Mouse (Mus musculus): ENCODE data around the gene Sdf2. TPM values are rescaled to one million over a fixed set of nuclear protein-coding genes. Genes with fewer than 3 reads are reported as not detected.

Sdf2 gene
- polyA plus RNA-seq, 1 experiment from 2014 or later, result 58.0 TPM

GRCm38 (mm10) chr11:78213086-78213817 is 32.3 kb upstream of the Sdf2 start:
- Histone ChIP-seq H3K9me3 (replicated peaks; ENCODE audit: control insufficient read depth, low read length) (no peaks in the 10 kb centered on the region), H3K4me1 (ENCODE audit: control insufficient read depth, insufficient read depth, low read length) (no peaks in the 10 kb centered on the region), H3K4me2 (ENCODE audit: low read depth, low read length) (no peak overlapping the region), H3K9ac (ENCODE audit: low read length) (no peak overlapping the region), H3K27me3 (ENCODE audit: control insufficient read depth, insufficient read depth, low read length) (no peaks in the 10 kb centered on the region), H3K27ac (ENCODE audit: low read length) (no peak overlapping the region), H3K4me3 (ENCODE audit: low read length) (no peak overlapping the region), H3K36me3 (ENCODE audit: control insufficient read depth, insufficient read depth) (peaks cover 73% of the 10 kb centered on the region)
- ATAC-seq (replicated peaks; ENCODE audit: extremely low read depth, insufficient read depth, low FRiP score), result no peak
- 89% methylated on average over 14 of the region's 14 CpGs for WGBS

- WGBS, result 86% methylated on average over 11 of the region's 11 CpGs
- Histone ChIP-seq H3K4me3 (ENCODE audit: low read length) (no peak overlapping the region), H3K9ac (ENCODE audit: low read length) (no peak overlapping the region), H3K36me3 (ENCODE audit: control insufficient read depth, insufficient read depth) (peaks cover 68% of the 10 kb centered on the region), H3K9me3 (replicated peaks; ENCODE audit: control insufficient read depth, low read length) (no peaks in the 10 kb centered on the region), H3K27me3 (ENCODE audit: control insufficient read depth, insufficient read depth, low read length) (no peaks in the 10 kb centered on the region), H3K4me2 (ENCODE audit: low read depth, low read length) (no peak overlapping the region), H3K27ac (ENCODE audit: low read length) (no peak overlapping the region), H3K4me1 (ENCODE audit: control insufficient read depth, insufficient read depth, low read length) (no peaks in the 10 kb centered on the region)
- 0 out of 2 replicates have a peak, but pooled peaks have one; percentile 45 for ATAC-seq (replicated peaks; ENCODE audit: extremely low read depth, insufficient read depth, low FRiP score)
Measured at GRCm38 (mm10) chr11:78215709-78216317, 29.7 kb upstream of the Sdf2 start.

GRCm38 (mm10) chr11:78223586-78223985 is 22.0 kb upstream of the Sdf2 start:
- no peak for ATAC-seq (replicated peaks; ENCODE audit: extremely low read depth, insufficient read depth, low FRiP score)
- Histone ChIP-seq H3K27me3 (ENCODE audit: control insufficient read depth, insufficient read depth, low read length) (no peaks in the 10 kb centered on the region), H3K9me3 (replicated peaks; ENCODE audit: control insufficient read depth, low read length) (no peaks in the 10 kb centered on the region), H3K36me3 (ENCODE audit: control insufficient read depth, insufficient read depth) (peaks cover 79% of the 10 kb centered on the region), H3K4me3 (ENCODE audit: low read length) (no peak overlapping the region), H3K27ac (ENCODE audit: low read length) (no peak overlapping the region), H3K4me2 (ENCODE audit: low read depth, low read length) (no peak overlapping the region), H3K9ac (ENCODE audit: low read length) (no peak overlapping the region), H3K4me1 (ENCODE audit: control insufficient read depth, insufficient read depth, low read length) (no peaks in the 10 kb centered on the region)
- 89% methylated on average over 4 of the region's 4 CpGs for whole genome bisulfite sequencing

- Histone ChIP-seq H3K27me3 (ENCODE audit: control insufficient read depth, insufficient read depth, low read length) (no peaks in the 10 kb centered on the region), H3K27ac (ENCODE audit: low read length) (no peak overlapping the region), H3K9me3 (replicated peaks; ENCODE audit: control insufficient read depth, low read length) (no peaks in the 10 kb centered on the region), H3K4me2 (ENCODE audit: low read depth, low read length) (no peak overlapping the region), H3K4me3 (ENCODE audit: low read length) (no peak overlapping the region), H3K4me1 (ENCODE audit: control insufficient read depth, insufficient read depth, low read length) (no peaks in the 10 kb centered on the region), H3K9ac (ENCODE audit: low read length) (no peak overlapping the region), H3K36me3 (ENCODE audit: control insufficient read depth, insufficient read depth) (peaks cover 73% of the 10 kb centered on the region)
- WGBS, result 86% methylated on average over 6 of the region's 6 CpGs
- no peak for ATAC-seq (replicated peaks; ENCODE audit: extremely low read depth, insufficient read depth, low FRiP score)
Measured at GRCm38 (mm10) chr11:78231518-78231917, 14.0 kb upstream of the Sdf2 start.

- ATAC-seq (replicated peaks; ENCODE audit: extremely low read depth, insufficient read depth, low FRiP score), result no peak
Measured at GRCm38 (mm10) chr11:78240193-78240857, 5.2 kb upstream of the Sdf2 start.

GRCm38 (mm10) chr11:78245261-78245626 is 302 bp upstream of the Sdf2 start:
- Histone ChIP-seq H3K4me2 (ENCODE audit: low read depth, low read length) (peak overlapping the region; percentile 94), H3K27ac (ENCODE audit: low read length) (peak overlapping the region; percentile 98), H3K4me3 (ENCODE audit: low read length) (peak overlapping the region; percentile 85), H3K9ac (ENCODE audit: low read length) (peak overlapping the region; percentile 92), H3K9me3 (replicated peaks; ENCODE audit: control insufficient read depth, low read length) (no peaks in the 10 kb centered on the region), H3K27me3 (ENCODE audit: control insufficient read depth, insufficient read depth, low read length) (no peaks in the 10 kb centered on the region), H3K36me3 (ENCODE audit: control insufficient read depth, insufficient read depth) (peaks cover 5% of the 10 kb centered on the region), H3K4me1 (ENCODE audit: control insufficient read depth, insufficient read depth, low read length) (peaks cover 14% of the 10 kb centered on the region)
- WGBS, result under 1% methylated on average over 19 of the region's 19 CpGs
- ATAC-seq (replicated peaks; ENCODE audit: extremely low read depth, insufficient read depth, low FRiP score), result no peak

More at GRCm38 (mm10) chr11:78240193-78240857, 5.2 kb upstream of the Sdf2 start:
- H3K4me1 ChIP-seq (ENCODE audit: control insufficient read depth, insufficient read depth, low read length), result peaks cover 10% of the 10 kb centered on the region
- no peaks in the 10 kb centered on the region for H3K27me3 ChIP-seq (ENCODE audit: control insufficient read depth, insufficient read depth, low read length)
- H3K36me3 ChIP-seq (ENCODE audit: control insufficient read depth, insufficient read depth), result peaks cover 17% of the 10 kb centered on the region
- no peak overlapping the region for H3K4me2 ChIP-seq (ENCODE audit: low read depth, low read length)
- 0 out of 2 replicates have a peak overlapping the region, but pooled peaks have one; percentile 18 for H3K27ac ChIP-seq (ENCODE audit: low read length)
- H3K9ac ChIP-seq (ENCODE audit: low read length), result no peak overlapping the region
- WGBS, result 67% methylated on average over 9 of the region's 9 CpGs
- H3K9me3 ChIP-seq (replicated peaks; ENCODE audit: control insufficient read depth, low read length), result no peaks in the 10 kb centered on the region
- H3K4me3 ChIP-seq (ENCODE audit: low read length), result no peak overlapping the region

- H3K27ac ChIP-seq (ENCODE audit: low read length), result peak overlapping the region; percentile 98
- no peaks in the 10 kb centered on the region for H3K36me3 ChIP-seq (ENCODE audit: control insufficient read depth, insufficient read depth)
- no peak for ATAC-seq (replicated peaks; ENCODE audit: extremely low read depth, insufficient read depth, low FRiP score)
- H3K4me1 ChIP-seq (ENCODE audit: control insufficient read depth, insufficient read depth, low read length), result peaks cover 12% of the 10 kb centered on the region
- no peaks in the 10 kb centered on the region for H3K27me3 ChIP-seq (ENCODE audit: control insufficient read depth, insufficient read depth, low read length)
- H3K9me3 ChIP-seq (replicated peaks; ENCODE audit: control insufficient read depth, low read length), result no peaks in the 10 kb centered on the region
- H3K4me3 ChIP-seq (ENCODE audit: low read length), result peak overlapping the region; percentile 85
- H3K4me2 ChIP-seq (ENCODE audit: low read depth, low read length), result peak overlapping the region; percentile 60
- H3K9ac ChIP-seq (ENCODE audit: low read length), result peak overlapping the region; percentile 92
- 42% methylated on average over 7 of the region's 7 CpGs for WGBS
Measured at GRCm38 (mm10) chr11:78246318-78247011, 919 bp downstream of the Sdf2 start.

- Histone ChIP-seq H3K9ac (ENCODE audit: low read length) (peak overlapping the region; percentile 17; the same call in 1 of the 2 replicates), H3K27ac (ENCODE audit: low read length) (no peak overlapping the region), H3K4me2 (ENCODE audit: low read depth, low read length) (peak overlapping the region; percentile 60), H3K27me3 (ENCODE audit: control insufficient read depth, insufficient read depth, low read length) (no peaks in the 10 kb centered on the region), H3K9me3 (replicated peaks; ENCODE audit: control insufficient read depth, low read length) (no peaks in the 10 kb centered on the region), H3K4me3 (ENCODE audit: low read length) (peak overlapping the region; percentile 18; the same call in 1 of the 2 replicates), H3K36me3 (ENCODE audit: control insufficient read depth, insufficient read depth) (0 out of 2 replicates have a peak, but pooled peaks cover 4% of the 10 kb centered on the region), H3K4me1 (ENCODE audit: control insufficient read depth, insufficient read depth, low read length) (peaks cover 12% of the 10 kb centered on the region)
- no peak for ATAC-seq (replicated peaks; ENCODE audit: extremely low read depth, insufficient read depth, low FRiP score)
- WGBS, result 53% methylated on average over 3 of the region's 3 CpGs
Measured at GRCm38 (mm10) chr11:78247012-78247348, 1.4 kb downstream of the Sdf2 start.

Measured in heart, embryonic 16.5 days (tissue).